Mouse (Mus musculus) thymus, postnatal 25 days (tissue): ENCODE results near the gene Pla2g5.
"Not testable (repeated sequence)": the region's sequence is repeated elsewhere in the genome, so short reads cannot be mapped to it uniquely, and the experiment has no call there.

ENCODE experiments used
- DNase-seq: peaks from one replicate; pipeline ENCODE4 v3.0.0; 2022

The Pla2g5 gene

GRCm38 (mm10) chr4:138857576-138857975, 5.7 kb downstream of the Pla2g5 start:
- no peak for DNase-seq

- peak; percentile 58 for DNase-seq
These were observed 6.8 kb downstream of the Pla2g5 start for GRCm38 (mm10) chr4:138856491-138856890.

- DNase-seq = no peak
These were observed 8.1 kb downstream of the Pla2g5 start for GRCm38 (mm10) chr4:138855092-138855632.

- no peak for DNase-seq
These were observed 10.3 kb downstream of the Pla2g5 start for GRCm38 (mm10) chr4:138852961-138853360.

- DNase-seq = peak; percentile 67
These were observed 11.8 kb downstream of the Pla2g5 start for GRCm38 (mm10) chr4:138851463-138851862.

- DNase-seq = no peak
These were observed 21.9 kb downstream of the Pla2g5 start for GRCm38 (mm10) chr4:138841386-138841785.

- no peak for DNase-seq
These were observed 22.6 kb downstream of the Pla2g5 start for GRCm38 (mm10) chr4:138840726-138841125.

GRCm38 (mm10) chr4:138839806-138840205, 23.5 kb downstream of the Pla2g5 start:
- DNase-seq = no peak

GRCm38 (mm10) chr4:138827147-138827546, 36.1 kb downstream of the Pla2g5 start:
- DNase-seq = peak; percentile 13

- DNase-seq = no peak
These were observed 37.3 kb downstream of the Pla2g5 start for GRCm38 (mm10) chr4:138825751-138826567.

- DNase-seq = no peak
These were observed 38.6 kb downstream of the Pla2g5 start for GRCm38 (mm10) chr4:138824660-138825059.

GRCm38 (mm10) chr4:138824161-138824560, 39.1 kb downstream of the Pla2g5 start:
- not testable (repeated sequence) for DNase-seq

- DNase-seq = no peak
These were observed 42.2 kb downstream of the Pla2g5 start for GRCm38 (mm10) chr4:138821036-138821435.

- DNase-seq = no peak
These were observed 44.2 kb downstream of the Pla2g5 start for GRCm38 (mm10) chr4:138819101-138819500.

GRCm38 (mm10) chr4:138817736-138818135, 45.5 kb downstream of the Pla2g5 start:
- DNase-seq = no peak

- no peak for DNase-seq
These were observed 47.1 kb downstream of the Pla2g5 start for GRCm38 (mm10) chr4:138816166-138816565.

- DNase-seq = no peak
These were observed 56.3 kb downstream of the Pla2g5 start for GRCm38 (mm10) chr4:138806920-138807541.

GRCm38 (mm10) chr4:138806160-138806559, 57.1 kb downstream of the Pla2g5 start:
- DNase-seq = no peak

GRCm38 (mm10) chr4:138805248-138805647, 58.0 kb downstream of the Pla2g5 start:
- no peak for DNase-seq

- DNase-seq = no peak
These were observed 60.4 kb downstream of the Pla2g5 start for GRCm38 (mm10) chr4:138802917-138803316.

GRCm38 (mm10) chr4:138801631-138802030, 61.7 kb downstream of the Pla2g5 start:
- DNase-seq = no peak

GRCm38 (mm10) chr4:138800134-138800744, 63.0 kb downstream of the Pla2g5 start:
- no peak for DNase-seq

GRCm38 (mm10) chr4:138797217-138797570, 66.1 kb downstream of the Pla2g5 start:
- no peak for DNase-seq
